Mouse (Mus musculus): ENCODE results near the gene Sorbs2.
A peak's percentile ranks its signal among the peaks of the same experiment; 100 is the strongest.

Gene Sorbs2

GRCm38 (mm10) chr8:45507634-45508321, at the start of gene Sorbs2:
TSS of gene Sorbs2 (plus strand) at chr8:45507788.
- DNase-seq (ENCODE audit: low spot score): peak; percentile 28

DNA sequence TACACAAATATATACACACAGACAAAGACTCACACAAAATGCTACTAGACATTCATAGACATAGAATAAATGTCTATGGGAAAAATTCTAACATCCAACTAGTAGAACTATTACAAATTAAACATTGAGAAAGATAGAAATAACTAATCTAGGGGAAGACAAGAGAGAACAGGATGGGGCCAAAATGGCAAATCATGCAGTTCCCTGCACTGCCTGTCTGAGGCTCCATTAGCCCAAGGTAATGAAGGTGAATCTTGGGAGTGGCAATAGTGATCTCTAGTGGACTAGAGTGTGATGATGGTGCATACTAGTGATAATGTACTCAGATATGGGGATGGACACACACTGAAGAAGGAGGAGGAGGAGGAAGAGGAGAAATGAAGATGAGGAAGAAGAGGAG, 49.7 kb upstream of the Sorbs2 start:
- no peak for DNase-seq (ENCODE audit: low spot score)

- DNase-seq (ENCODE audit: low spot score): no peak
Observed at GRCm38 (mm10) chr8:45469006-45469405, 38.6 kb upstream of the Sorbs2 start.

- no peak for DNase-seq (ENCODE audit: low spot score)
Observed at GRCm38 (mm10) chr8:45469507-45470178, 37.9 kb upstream of the Sorbs2 start.

DNA sequence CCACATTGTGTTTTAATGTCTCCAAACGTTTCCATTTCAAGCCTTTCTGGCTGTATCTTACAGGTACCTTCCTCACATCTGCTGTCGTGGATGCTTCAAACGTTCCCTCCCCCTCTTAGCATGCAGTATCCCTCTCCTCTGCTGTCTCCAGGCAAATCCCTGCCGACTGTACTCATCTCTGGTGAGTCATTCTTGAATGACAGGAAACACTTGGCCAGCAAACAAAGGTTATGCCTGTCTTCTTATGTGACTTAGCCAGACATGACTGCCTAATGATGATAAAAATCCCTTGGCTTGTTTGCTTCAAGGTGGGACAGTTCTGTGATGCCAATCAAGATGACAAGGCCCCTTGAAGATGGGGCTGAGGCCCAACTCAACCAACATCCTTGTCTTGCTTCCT, 26.7 kb upstream of the Sorbs2 start:
- no peak for DNase-seq (ENCODE audit: low spot score)

- no peak for DNase-seq (ENCODE audit: low spot score)
Observed at GRCm38 (mm10) chr8:45486281-45486680, 21.3 kb upstream of the Sorbs2 start.

DNA sequence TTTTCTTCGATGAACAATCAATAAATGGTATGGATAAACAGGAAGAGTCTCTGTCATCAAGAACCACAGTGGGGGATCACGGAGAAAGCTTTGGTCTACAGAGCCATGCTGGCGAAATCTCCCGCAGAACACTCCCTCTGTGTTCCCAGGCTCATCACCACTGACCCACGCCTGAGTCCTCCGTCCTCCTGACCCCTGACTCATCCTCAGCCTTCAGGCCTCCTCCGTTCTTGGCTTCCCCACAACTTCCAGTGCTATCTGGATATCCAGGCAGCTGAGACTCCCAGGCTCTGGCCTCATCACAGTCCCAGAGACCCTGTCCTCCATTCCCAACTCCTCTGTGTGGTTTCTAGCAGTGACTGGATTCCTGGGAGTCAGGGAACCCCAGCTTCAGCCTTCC, 3.6 kb upstream of the Sorbs2 start:
- DNase-seq (ENCODE audit: low spot score): no peak

- no peak for DNase-seq (ENCODE audit: low spot score)
Observed at GRCm38 (mm10) chr8:45506376-45506775, 1.2 kb upstream of the Sorbs2 start.

DNA sequence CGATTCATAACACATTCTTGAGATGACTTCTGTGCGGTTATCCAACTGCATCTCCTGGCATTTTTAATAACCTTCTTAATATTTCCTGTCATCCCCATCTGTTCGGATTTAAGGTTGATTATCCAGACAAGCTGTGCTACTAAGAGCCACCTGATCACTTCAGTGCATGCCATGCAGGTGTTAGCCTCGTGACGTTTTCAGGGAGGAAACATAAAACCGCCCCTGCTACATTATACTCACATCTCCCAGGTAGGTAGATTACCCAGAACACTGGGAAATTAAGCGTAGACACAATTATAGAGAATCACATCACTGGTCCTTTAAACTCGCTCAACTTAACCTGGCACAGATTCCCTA, 333 bp upstream of the Sorbs2 start:
- DNase-seq (ENCODE audit: low spot score): no peak

DNA sequence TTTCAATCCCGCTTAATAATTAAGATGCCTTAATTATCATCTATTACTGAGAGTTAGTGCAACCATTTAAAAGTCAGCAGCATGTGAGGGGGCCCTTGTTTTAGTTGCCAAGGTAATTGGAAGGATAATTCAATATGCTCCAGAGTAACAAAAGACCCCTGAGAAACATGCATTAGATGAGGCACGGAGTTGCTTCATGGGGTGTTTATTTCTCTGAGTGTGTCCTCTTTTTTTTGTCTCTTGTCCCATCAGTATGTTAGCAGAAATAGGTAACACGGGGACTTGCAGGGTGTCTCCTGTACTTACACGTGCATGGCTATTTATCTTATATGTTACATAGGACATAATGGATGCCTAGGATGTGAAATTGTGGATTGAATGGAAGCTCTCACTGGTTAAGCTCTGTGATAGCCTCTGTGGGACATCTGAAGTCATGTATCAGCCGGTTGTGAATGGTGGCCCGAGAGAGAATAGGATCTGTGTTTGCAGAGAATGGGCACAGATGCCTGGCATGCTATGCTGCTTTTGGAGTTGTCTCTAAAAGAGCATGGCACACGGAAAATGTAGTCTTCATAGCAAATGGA, 1.0 kb downstream of the Sorbs2 start:
- peak; percentile 13 for DNase-seq (ENCODE audit: low spot score)

DNA sequence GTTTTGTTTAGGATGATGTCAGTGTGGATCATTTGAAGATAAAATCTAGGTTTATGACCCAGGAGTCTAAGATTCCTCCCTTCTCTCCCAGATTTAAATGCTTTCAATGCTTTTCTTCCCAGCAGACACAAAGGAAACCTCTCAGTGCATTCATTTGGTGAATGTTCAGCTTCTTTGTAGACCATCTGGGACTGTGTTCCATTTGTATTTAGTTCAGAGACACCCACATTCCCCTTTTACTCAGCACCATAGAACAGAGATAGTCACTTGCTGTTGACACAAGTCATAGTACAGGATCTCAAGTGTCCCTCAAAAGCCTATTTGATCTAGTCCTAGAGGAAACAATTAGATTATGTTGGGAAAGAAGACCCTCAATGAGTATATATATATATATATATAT, 4.8 kb downstream of the Sorbs2 start:
- DNase-seq (ENCODE audit: low spot score): no peak

GRCm38 (mm10) chr8:45521595-45521994, 14.0 kb downstream of the Sorbs2 start:
- DNase-seq (ENCODE audit: low spot score): no peak

GRCm38 (mm10) chr8:45527708-45528107, 20.1 kb downstream of the Sorbs2 start:
- DNase-seq (ENCODE audit: low spot score): no peak

- DNase-seq (ENCODE audit: low spot score): no peak
Observed at GRCm38 (mm10) chr8:45528890-45529289, 21.3 kb downstream of the Sorbs2 start.

- no peak for DNase-seq (ENCODE audit: low spot score)
Observed at GRCm38 (mm10) chr8:45536578-45536977, 29.0 kb downstream of the Sorbs2 start.

GRCm38 (mm10) chr8:45540513-45540912, 32.9 kb downstream of the Sorbs2 start:
- DNase-seq (ENCODE audit: low spot score): no peak

DNA sequence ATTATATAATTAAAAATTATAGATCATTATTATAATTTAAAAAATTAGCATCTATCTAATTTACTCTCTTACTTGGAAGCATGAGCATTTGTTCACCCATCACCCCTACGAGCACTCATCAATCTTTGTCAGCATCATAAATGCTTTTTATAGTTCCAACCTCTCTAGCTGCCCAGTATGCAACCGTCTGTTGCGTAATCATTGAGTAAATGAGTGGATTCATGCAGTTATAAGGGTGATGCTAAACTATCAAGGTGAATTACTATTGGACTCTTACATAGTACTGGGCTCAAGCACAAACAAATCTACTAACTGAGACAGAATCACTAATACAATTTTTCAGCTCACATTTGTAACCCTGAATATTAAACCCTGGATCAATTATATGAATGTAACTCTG, 44.6 kb downstream of the Sorbs2 start:
- DNase-seq (ENCODE audit: low spot score): no peak

- no peak for DNase-seq (ENCODE audit: low spot score)
Observed at GRCm38 (mm10) chr8:45554627-45555026, 47.0 kb downstream of the Sorbs2 start.

- peak; percentile 14 for DNase-seq (ENCODE audit: low spot score)
Observed at GRCm38 (mm10) chr8:45557936-45558335, 50.3 kb downstream of the Sorbs2 start.

- peak; percentile 26 for DNase-seq (ENCODE audit: low spot score)
Observed at GRCm38 (mm10) chr8:45558426-45558825, 50.8 kb downstream of the Sorbs2 start.

DNA sequence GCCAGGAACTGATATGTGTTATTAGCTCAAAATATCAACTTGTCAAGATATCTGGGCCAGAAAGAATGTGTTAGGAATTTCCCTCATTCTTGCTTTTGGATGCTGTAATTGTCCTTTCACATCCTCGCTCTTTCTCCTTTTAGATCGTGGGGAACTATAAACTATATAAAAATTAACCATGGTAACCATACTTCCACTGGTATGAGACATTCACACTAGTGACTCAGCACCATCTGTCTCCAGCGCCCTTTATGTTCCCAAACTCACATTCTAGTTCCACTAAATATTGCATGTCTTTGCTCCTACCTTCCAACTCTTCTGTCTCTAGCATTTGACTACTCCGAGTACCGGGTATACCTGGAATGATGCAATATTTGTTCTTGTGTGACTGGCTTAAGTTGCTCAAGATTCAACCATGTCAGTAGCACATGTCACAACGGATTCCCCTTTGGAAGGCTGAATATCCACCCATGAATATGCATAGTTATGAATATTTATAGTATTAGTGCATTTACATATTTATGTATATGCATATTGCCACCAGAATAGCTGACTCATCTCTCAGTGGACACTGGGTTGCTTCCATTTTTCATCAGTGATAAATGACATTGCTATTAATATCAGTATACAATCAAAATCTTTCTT, 51.7 kb downstream of the Sorbs2 start:
- peak; percentile 22 for DNase-seq (ENCODE audit: low spot score)

DNA sequence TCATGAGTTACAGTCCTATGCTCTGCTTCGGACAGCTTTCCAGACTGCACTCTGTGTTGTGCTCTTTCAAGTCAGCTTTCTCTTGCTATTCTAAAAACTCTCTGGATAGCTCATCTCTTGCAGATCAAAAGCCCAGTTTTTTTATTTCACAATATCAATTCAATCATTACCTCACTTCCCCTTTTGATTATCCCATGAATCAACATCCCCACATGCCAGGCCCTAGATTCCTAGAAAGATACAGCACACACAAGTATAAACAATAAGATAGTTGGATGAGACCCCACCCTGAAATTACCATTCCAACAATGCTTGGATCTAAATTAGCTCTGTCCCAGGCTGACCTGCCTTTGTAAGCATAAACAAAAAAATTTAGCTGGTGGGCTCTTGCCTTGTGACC, 57.6 kb downstream of the Sorbs2 start:
- DNase-seq (ENCODE audit: low spot score): no peak

DNA sequence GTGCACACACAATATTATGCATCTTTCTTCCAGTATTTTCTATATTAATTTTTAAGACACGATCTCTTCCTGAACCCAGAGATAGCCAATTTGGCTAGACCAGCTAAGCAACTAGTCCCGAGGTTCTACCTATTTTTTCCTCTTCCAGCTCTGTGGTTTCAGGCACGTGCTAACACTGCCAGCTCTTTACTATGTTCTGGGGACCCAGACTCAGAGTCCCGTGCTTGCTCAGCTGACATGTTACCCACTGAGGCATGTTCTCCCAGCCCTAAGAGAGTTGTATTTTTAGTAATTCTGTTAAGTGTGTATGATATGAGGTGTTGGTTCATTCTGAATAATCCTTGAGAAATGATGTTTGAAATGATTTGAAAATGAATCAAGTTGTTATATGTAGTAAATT, 62.5 kb downstream of the Sorbs2 start:
- no peak for DNase-seq (ENCODE audit: low spot score)
